Mouse (Mus musculus): ENCODE measurements at regions not wholly inside any gene's neighbourhood (a gene's known extent, or its start where the extent isn't known, plus 50 kb on each side); places are given as distances from the start of the nearest gene placed in this dataset.

- H3K27ac ChIP-seq (ENCODE audit: low read length): no peak overlapping the region
- no peak overlapping the region for H3K4me2 ChIP-seq (replicated peaks; ENCODE audit: low read depth, low read length)
- no peaks in the 10 kb centered on the region for H3K9me3 ChIP-seq (ENCODE audit: low read length)
- H3K9ac ChIP-seq (replicated peaks; ENCODE audit: low read depth): no peak overlapping the region
- no peak overlapping the region for H3K4me3 ChIP-seq (ENCODE audit: low read depth, low read length)
- no peak for DNase-seq (ENCODE audit: low spot score)
- H3K36me3 ChIP-seq (ENCODE audit: insufficient read depth, low read length): no peaks in the 10 kb centered on the region
- 84% methylated on average over 2 of the region's 2 CpGs for WGBS
- no peak for TF ChIP-seq EP300 (IDR thresholded peaks at IDR 0.05)
- no peak for TF ChIP-seq CTCF (IDR thresholded peaks at IDR 0.05)
- no peaks in the 10 kb centered on the region for H3K27me3 ChIP-seq (replicated peaks; ENCODE audit: insufficient read depth, low read length)
- no peaks in the 10 kb centered on the region for H3K4me1 ChIP-seq (ENCODE audit: insufficient read depth, low read depth, low read length)
- no peak for ATAC-seq
These were observed 76.1 kb upstream of the Dynlt3 start for GRCm38 (mm10) chrX:9738904-9739303.

DNA sequence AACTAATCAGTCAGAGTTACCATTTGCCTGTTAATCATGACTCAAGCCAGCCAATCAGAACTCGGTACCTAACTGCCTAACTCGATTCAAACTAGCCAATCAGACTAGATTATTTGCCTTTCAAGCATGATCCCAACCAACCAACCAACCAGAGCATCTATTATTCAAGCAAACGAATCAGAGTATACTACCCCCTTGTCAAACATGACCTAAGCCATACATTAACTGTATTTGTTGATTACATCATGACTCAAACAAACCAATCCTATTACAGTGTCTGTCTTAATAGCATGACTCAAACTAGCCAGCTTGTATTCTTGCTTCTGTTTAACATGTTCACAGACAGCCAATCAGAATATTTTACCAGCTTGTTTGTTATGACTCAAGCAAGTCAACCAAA is 79.7 kb upstream of the Dynlt3 start:
- Histone ChIP-seq H3K27ac (ENCODE audit: low read length) (no peak overlapping the region), H3K4me3 (ENCODE audit: low read depth, low read length) (no peak overlapping the region), H3K27me3 (replicated peaks; ENCODE audit: insufficient read depth, low read length) (no peaks in the 10 kb centered on the region), H3K4me2 (replicated peaks; ENCODE audit: low read depth, low read length) (no peak overlapping the region), H3K36me3 (ENCODE audit: insufficient read depth, low read length) (no peaks in the 10 kb centered on the region), H3K9ac (replicated peaks; ENCODE audit: low read depth) (no peak overlapping the region), H3K9me3 (ENCODE audit: low read length) (no peaks in the 10 kb centered on the region), H3K4me1 (ENCODE audit: insufficient read depth, low read depth, low read length) (no peaks in the 10 kb centered on the region)
- no peak for ATAC-seq
- TF ChIP-seq EP300 (IDR thresholded peaks at IDR 0.05): no peak
- TF ChIP-seq CTCF (IDR thresholded peaks at IDR 0.05): no peak
- WGBS: 61% methylated on average over 3 of the region's 3 CpGs
- DNase-seq (ENCODE audit: low spot score): no peak

GRCm38 (mm10) chrX:9747305-9747938 is 84.6 kb upstream of the Dynlt3 start:
- no peaks in the 10 kb centered on the region for H3K4me1 ChIP-seq (ENCODE audit: insufficient read depth, low read depth, low read length)
- TF ChIP-seq CTCF (IDR thresholded peaks at IDR 0.05) (peak; percentile 64), EP300 (IDR thresholded peaks at IDR 0.05) (no peak)
- no peaks in the 10 kb centered on the region for H3K9me3 ChIP-seq (ENCODE audit: low read length)
- H3K4me3 ChIP-seq (ENCODE audit: low read depth, low read length): peak overlapping the region; percentile 20
- H3K27me3 ChIP-seq (replicated peaks; ENCODE audit: insufficient read depth, low read length): no peaks in the 10 kb centered on the region
- no peak overlapping the region for H3K27ac ChIP-seq (ENCODE audit: low read length)
- H3K36me3 ChIP-seq (ENCODE audit: insufficient read depth, low read length): no peaks in the 10 kb centered on the region
- no peak overlapping the region for H3K9ac ChIP-seq (replicated peaks; ENCODE audit: low read depth)
- peak overlapping the region; percentile 44 for H3K4me2 ChIP-seq (replicated peaks; ENCODE audit: low read depth, low read length)
- peak; percentile 84 for ATAC-seq
- peak; percentile 45 for DNase-seq (ENCODE audit: low spot score)
- 10% methylated on average over 13 of the region's 27 CpGs for WGBS

DNA sequence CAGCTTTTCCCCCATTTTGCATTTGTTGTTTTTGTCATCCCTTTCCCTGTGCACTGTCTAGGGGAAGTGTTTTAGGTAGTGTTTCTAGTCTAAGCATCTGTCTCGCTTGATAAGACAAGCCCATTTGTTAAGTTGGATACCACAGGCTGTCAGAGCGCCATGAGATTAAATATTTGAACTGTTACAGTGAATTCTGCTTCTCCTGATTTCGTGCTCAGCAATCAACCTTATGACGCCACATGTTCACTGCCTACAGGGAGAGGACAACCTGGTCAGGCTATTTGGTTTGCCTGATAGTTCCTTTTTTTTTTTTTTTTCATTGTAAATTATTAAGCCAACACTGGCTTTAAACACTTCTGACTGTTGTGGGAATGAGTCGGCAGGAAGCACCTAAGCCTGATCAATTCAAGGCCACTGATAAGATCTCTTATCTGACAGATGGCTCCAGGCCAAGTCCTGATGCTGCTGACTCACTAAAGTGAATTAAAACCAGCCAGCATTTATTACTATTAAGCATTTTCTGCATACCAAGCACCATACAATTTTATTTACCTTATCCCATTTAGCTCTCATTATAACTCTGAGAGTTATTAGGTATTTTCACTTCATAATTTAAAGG is 90.3 kb upstream of the Dynlt3 start:
- ATAC-seq (no peak), DNase-seq (ENCODE audit: low spot score) (no peak)
- TF ChIP-seq EP300 (IDR thresholded peaks at IDR 0.05) (no peak), CTCF (IDR thresholded peaks at IDR 0.05) (no peak)
- H3K4me3 ChIP-seq (ENCODE audit: low read depth, low read length): no peak overlapping the region
- H3K36me3 ChIP-seq (ENCODE audit: insufficient read depth, low read length): no peaks in the 10 kb centered on the region
- H3K27me3 ChIP-seq (replicated peaks; ENCODE audit: insufficient read depth, low read length): no peaks in the 10 kb centered on the region
- H3K27ac ChIP-seq (ENCODE audit: low read length): no peak overlapping the region
- no peak overlapping the region for H3K9ac ChIP-seq (replicated peaks; ENCODE audit: low read depth)
- 38% methylated on average over 5 of the region's 5 CpGs for WGBS
- no peak overlapping the region for H3K4me2 ChIP-seq (replicated peaks; ENCODE audit: low read depth, low read length)
- no peaks in the 10 kb centered on the region for H3K4me1 ChIP-seq (ENCODE audit: insufficient read depth, low read depth, low read length)
- no peaks in the 10 kb centered on the region for H3K9me3 ChIP-seq (ENCODE audit: low read length)

DNA sequence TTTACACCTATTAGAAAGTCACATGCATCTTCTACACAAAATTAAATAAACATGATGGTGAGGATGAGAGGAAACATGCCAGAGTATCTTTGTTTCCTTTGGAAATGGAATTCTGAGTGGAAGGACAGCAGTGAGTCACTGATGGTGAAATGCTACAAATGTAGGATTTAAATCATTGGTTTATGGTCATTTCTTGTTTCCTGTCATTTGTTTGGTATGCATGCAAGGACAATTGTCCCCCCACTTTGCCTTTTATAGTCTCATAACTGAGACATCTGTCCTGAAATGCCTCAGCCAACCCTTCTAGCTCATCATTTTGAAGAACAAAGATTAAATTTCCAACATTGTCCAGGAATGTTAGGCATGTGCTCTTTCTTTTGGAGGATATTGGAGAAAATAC is 77.2 kb upstream of the Hypm start:
- Histone ChIP-seq H3K36me3 (ENCODE audit: insufficient read depth, low read length) (no peaks in the 10 kb centered on the region), H3K4me1 (ENCODE audit: insufficient read depth, low read depth, low read length) (no peaks in the 10 kb centered on the region), H3K4me3 (ENCODE audit: low read depth, low read length) (no peak overlapping the region), H3K9me3 (ENCODE audit: low read length) (no peaks in the 10 kb centered on the region), H3K4me2 (replicated peaks; ENCODE audit: low read depth, low read length) (no peak overlapping the region), H3K9ac (replicated peaks; ENCODE audit: low read depth) (no peak overlapping the region), H3K27ac (ENCODE audit: low read length) (no peak overlapping the region), H3K27me3 (replicated peaks; ENCODE audit: insufficient read depth, low read length) (no peaks in the 10 kb centered on the region)
- ATAC-seq: no peak
- DNase-seq (ENCODE audit: low spot score): no peak
- TF ChIP-seq EP300 (IDR thresholded peaks at IDR 0.05): no peak
- no peak for TF ChIP-seq CTCF (IDR thresholded peaks at IDR 0.05)

DNA sequence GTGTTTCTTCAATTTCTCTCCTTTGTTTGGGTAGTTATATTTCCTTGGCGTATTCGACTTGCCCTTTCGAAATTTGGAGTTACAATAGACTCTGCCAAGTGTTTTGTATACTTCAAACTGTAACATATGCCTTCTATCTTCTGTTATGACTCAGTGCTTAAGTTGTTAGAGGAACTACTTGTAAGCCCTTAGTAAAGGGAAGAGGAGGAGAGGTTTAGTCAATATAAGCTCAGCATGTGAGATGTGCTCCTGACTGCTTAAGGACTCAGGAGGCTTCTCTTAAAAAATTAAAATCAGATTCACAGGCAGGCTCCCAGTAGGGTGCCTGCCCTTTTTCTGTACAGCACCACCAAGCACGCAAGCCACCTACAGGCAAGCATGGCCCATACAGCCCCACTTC is 69.2 kb upstream of the Hypm start:
- Histone ChIP-seq H3K4me2 (replicated peaks; ENCODE audit: low read depth, low read length) (no peak overlapping the region), H3K27me3 (replicated peaks; ENCODE audit: insufficient read depth, low read length) (no peaks in the 10 kb centered on the region), H3K4me1 (ENCODE audit: insufficient read depth, low read depth, low read length) (no peaks in the 10 kb centered on the region), H3K9ac (replicated peaks; ENCODE audit: low read depth) (no peak overlapping the region), H3K9me3 (ENCODE audit: low read length) (no peaks in the 10 kb centered on the region), H3K36me3 (ENCODE audit: insufficient read depth, low read length) (no peaks in the 10 kb centered on the region), H3K27ac (ENCODE audit: low read length) (no peak overlapping the region), H3K4me3 (ENCODE audit: low read depth, low read length) (no peak overlapping the region)
- DNase-seq (ENCODE audit: low spot score): peak; percentile 50
- peak; percentile 78 for ATAC-seq
- TF ChIP-seq EP300 (IDR thresholded peaks at IDR 0.05) (0 out of 2 replicates have a peak, but pooled peaks have one; percentile 18), CTCF (IDR thresholded peaks at IDR 0.05) (no peak)
- WGBS: 50% methylated on average over 4 of the region's 4 CpGs
